In genomic region chr8:122870377-122870863, GRCm38 (mm10) we compare ENCODE assay signal across 8 mouse cellular contexts. TPM values are rescaled to one million over a fixed set of nuclear protein-coding genes. Genes with fewer than 3 reads are reported as not detected.
DNase-seq lines count a peak whose midpoint lies in the region; ATAC-seq and TF ChIP-seq lines count a peak whose summit lies in the region.

No protein-coding gene starts in this region.

- DNase-seq in gastrocnemius, adult 18-20 months (ENCODE audit: low spot score), result peak; percentile 17
- DNase-seq in gastrocnemius, postnatal 36 days, result no peak
- peak; percentile 19 to 38 for DNase-seq in heart, adult 9 months (ENCODE audit: low spot score in 2 of 2)
- peak; percentile 61 for DNase-seq in limb, embryonic 11.5 days (ENCODE audit: low spot score)
- DNase-seq in monocyte, adult 2 months (ENCODE audit: low read depth in 1 of 2, low spot score in 2 of 2), result peak; percentile 72 to 80
- peak; percentile 85 for DNase-seq in thymus, postnatal 25 days
- DNase-seq in left cerebral cortex, adult 9 months (ENCODE audit: low spot score in 2 of 2), result no peak

- H3K4me3 ChIP-seq in bone marrow macrophage, adult 2 months (ENCODE audit: insufficient read depth, low read length), result peak overlapping the region; percentile 64
- H3K4me3 ChIP-seq in limb, embryonic 11.5 days (ENCODE audit: low read depth, low read length), result peak overlapping the region; percentile 15; the same call in 1 of the 2 replicates

- no peak for TF ChIP-seq POLR2A in bone marrow macrophage, adult 2 months (IDR thresholded peaks at IDR 0.05; ENCODE audit: borderline replicate concordance, low read depth, low read length)

- no peak for ATAC-seq in limb, embryonic 11.5 days (ENCODE audit: insufficient number of reproducible peaks, low FRiP score, low TSS enrichment, low read depth)

- 17% methylated on average over 31 of the region's 31 CpGs for WGBS in limb, embryonic 11.5 days

- peaks cover 1% of the 10 kb centered on the region; the same call in 1 of the 2 replicates for H3K9me3 ChIP-seq in limb, embryonic 11.5 days (ENCODE audit: control insufficient read depth, low read length)

- H3K36me3 ChIP-seq in limb, embryonic 11.5 days (ENCODE audit: control insufficient read depth, insufficient read depth, low read length), result no peaks in the 10 kb centered on the region

- no peak for TF ChIP-seq CTCF in bone marrow macrophage, adult 2 months (IDR thresholded peaks at IDR 0.05; ENCODE audit: low read depth, low read length)

- H3K27me3 ChIP-seq in limb, embryonic 11.5 days (ENCODE audit: control insufficient read depth, insufficient read depth, low read length), result no peaks in the 10 kb centered on the region

- H3K27ac ChIP-seq in bone marrow macrophage, adult 2 months (ENCODE audit: insufficient read depth, low read depth, low read length), result no peak overlapping the region
- H3K27ac ChIP-seq in limb, embryonic 11.5 days (replicated peaks; ENCODE audit: low read depth, low read length), result no peak overlapping the region

- intact Hi-C loops in gastrocnemius, postnatal 36 days (cut with DNase I), result no loop called here

- H3K4me2 ChIP-seq in limb, embryonic 11.5 days (ENCODE audit: low read depth, severe bottlenecking), result peak overlapping the region; percentile 36

- H3K9ac ChIP-seq in limb, embryonic 11.5 days (ENCODE audit: low read length), result no peak overlapping the region

- H3K4me1 ChIP-seq in bone marrow macrophage, adult 2 months (ENCODE audit: control insufficient read depth, insufficient read depth, low read length), result peaks cover 9% of the 10 kb centered on the region
- H3K4me1 ChIP-seq in limb, embryonic 11.5 days (ENCODE audit: control insufficient read depth, insufficient read depth, low read length), result peaks cover 13% of the 10 kb centered on the region

RNA-seq across cellular contexts. Expression of gene Cdh15, which starts 22.7 kb away (rescaled TPM):
- 10 to 100 TPM; 16.2 to 20.5 TPM for total RNA-seq in gastrocnemius, adult 18-20 months (2021)
- total RNA-seq in gastrocnemius, postnatal 36 days (2021), result 10 to 100 TPM; 15.6 to 20.4 TPM
- polyA plus RNA-seq in bone marrow macrophage, adult 2 months (2012; ENCODE audit: insufficient read depth, insufficient read length, missing spikeins), result not detected in 2 replicates
- polyA plus RNA-seq in limb, embryonic 11.5 days (2014; fragmentation: Nextera tagmentation; extraction: Ambion mirVana), result 6.8 and 7.6 TPM in 2 replicates

Comparison
In these comparisons a context has a peak if more than half of its experiments do, and no peak if none do; other contexts are left out.
1. DNase-seq: peak in gastrocnemius, adult 18-20 months (single experiment), heart, adult 9 months (2 of 2), limb, embryonic 11.5 days (single experiment), monocyte, adult 2 months (2 of 2) and thymus, postnatal 25 days (single experiment); none in gastrocnemius, postnatal 36 days (0 of 2) and left cerebral cortex, adult 9 months (0 of 2).